Mouse (Mus musculus): ENCODE measurements around the gene Hjurp. TPM values are rescaled to one million over a fixed set of nuclear protein-coding genes. Genes with fewer than 3 reads are reported as not detected.

Hjurp gene
- total and polyA plus RNA-seq, 3 experiments: 52.9 to 327 (median 221) TPM

DNA sequence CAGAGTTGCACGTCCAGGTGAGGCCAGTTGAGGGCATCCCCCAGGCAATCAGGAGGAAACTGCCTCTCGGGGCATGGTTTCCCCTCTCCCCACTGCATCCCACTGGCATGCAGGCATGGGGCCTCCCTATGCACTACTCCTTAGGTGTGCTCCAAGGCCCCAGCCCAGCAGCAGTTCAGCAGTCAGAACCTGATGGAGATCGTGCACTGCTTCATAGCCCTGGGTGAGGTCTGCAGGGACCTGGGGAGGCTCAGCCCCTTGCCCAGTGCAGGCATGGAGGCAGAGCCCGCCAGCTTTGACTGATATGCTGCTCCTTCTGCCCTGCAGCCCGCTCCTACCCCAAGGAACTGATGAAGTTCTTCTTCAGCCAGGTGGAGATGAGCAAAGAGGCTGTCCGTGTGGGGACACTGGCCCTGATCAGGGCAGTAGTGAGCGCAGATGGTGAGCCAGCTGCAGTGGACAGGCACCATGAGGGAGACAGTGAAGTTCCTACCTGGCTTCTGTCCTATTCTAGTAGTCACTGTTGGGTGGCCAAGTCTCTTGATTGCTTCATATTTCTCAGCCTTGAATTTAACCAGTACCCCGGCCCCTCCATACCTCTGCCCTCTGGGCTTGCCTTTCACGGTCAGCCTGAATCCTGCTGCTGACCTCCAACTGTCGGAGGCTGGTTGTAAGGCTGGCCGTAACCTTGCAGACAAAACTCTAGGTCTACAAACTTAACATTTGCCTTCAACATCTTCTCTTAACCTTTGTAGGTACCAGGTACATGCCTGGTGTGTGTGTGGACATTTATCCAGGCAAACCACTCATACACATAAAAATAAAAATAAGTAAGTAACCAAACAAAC lies 42.2 kb downstream of the Hjurp start:
- Histone ChIP-seq H3K9me3 (replicated peaks) (peaks cover 2% of the 10 kb centered on the region; the same call in 1 of the 2 replicates), H3K27me3 (ENCODE audit: insufficient read depth, low read length) (peaks cover 9% of the 10 kb centered on the region; the same call in 1 of the 2 replicates), H3K36me3 (replicated peaks) (no peaks in the 10 kb centered on the region), H3K4me1 (ENCODE audit: insufficient read depth, low read depth, low read length) (no peaks in the 10 kb centered on the region), H3K4me3 (ENCODE audit: low read depth, low read length) (no peak overlapping the region)
- no peak for TF ChIP-seq GATA1 (IDR thresholded peaks at IDR 0.05; ENCODE audit: borderline replicate concordance, low read length)
- TF ChIP-seq POLR2AphosphoS5 (IDR thresholded peaks at IDR 0.05; ENCODE audit: insufficient replicate concordance, low read depth, low read length): no peak; the same call in 1 of the 2 replicates
- no peak for TF ChIP-seq CTCF (IDR thresholded peaks at IDR 0.05; ENCODE audit: low read depth, low read length)
- no peak for TF ChIP-seq TAL1 (conservative IDR thresholded peaks at IDR 0.05; ENCODE audit: low read depth, low read length)
- no peak for TF ChIP-seq GATA2 (IDR thresholded peaks at IDR 0.05; ENCODE audit: borderline replicate concordance, low read depth, low read length)
- ATAC-seq (ENCODE audit: extremely low read depth, insufficient number of reproducible peaks, low FRiP score, poor library complexity, severe bottlenecking) (no peak), DNase-seq (ENCODE audit: low spot score) (no peak)

DNA sequence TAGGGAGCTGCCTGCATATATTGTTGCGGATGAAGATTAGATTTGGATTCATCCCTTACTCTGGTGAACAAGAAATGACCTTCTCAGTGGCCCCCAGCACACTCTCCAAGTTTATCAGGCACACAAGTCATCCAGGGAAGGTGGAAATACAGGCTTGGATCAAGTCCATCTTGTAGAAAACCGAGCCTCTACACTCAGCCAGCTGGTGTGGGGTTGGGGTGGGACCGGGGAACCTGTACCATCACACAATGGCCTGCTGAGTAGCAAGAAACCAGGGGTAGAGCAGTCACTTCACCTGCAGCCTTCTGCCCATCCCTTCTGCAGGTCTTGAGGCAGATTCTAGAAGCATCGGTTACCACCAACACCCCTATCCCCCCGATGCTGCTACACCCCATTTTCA lies 42.8 kb downstream of the Hjurp start:
- Histone ChIP-seq H3K27me3 (ENCODE audit: insufficient read depth, low read length) (peaks cover 9% of the 10 kb centered on the region; the same call in 1 of the 2 replicates), H3K4me3 (ENCODE audit: low read depth, low read length) (no peak overlapping the region), H3K9me3 (replicated peaks) (peaks cover 2% of the 10 kb centered on the region; the same call in 1 of the 2 replicates), H3K4me1 (ENCODE audit: insufficient read depth, low read depth, low read length) (no peaks in the 10 kb centered on the region), H3K36me3 (replicated peaks) (no peaks in the 10 kb centered on the region)
- DNase-seq (ENCODE audit: low spot score) (no peak), ATAC-seq (ENCODE audit: extremely low read depth, insufficient number of reproducible peaks, low FRiP score, poor library complexity, severe bottlenecking) (no peak)
- no peak for TF ChIP-seq GATA2 (IDR thresholded peaks at IDR 0.05; ENCODE audit: borderline replicate concordance, low read depth, low read length)
- TF ChIP-seq GATA1 (IDR thresholded peaks at IDR 0.05; ENCODE audit: borderline replicate concordance, low read length): no peak
- TF ChIP-seq POLR2AphosphoS5 (IDR thresholded peaks at IDR 0.05; ENCODE audit: insufficient replicate concordance, low read depth, low read length): no peak
- no peak for TF ChIP-seq TAL1 (conservative IDR thresholded peaks at IDR 0.05; ENCODE audit: low read depth, low read length)
- TF ChIP-seq CTCF (IDR thresholded peaks at IDR 0.05; ENCODE audit: low read depth, low read length): no peak

- Histone ChIP-seq H3K4me1 (ENCODE audit: insufficient read depth, low read depth, low read length) (no peaks in the 10 kb centered on the region), H3K4me3 (ENCODE audit: low read depth, low read length) (no peak overlapping the region), H3K9me3 (replicated peaks) (peaks cover 2% of the 10 kb centered on the region; the same call in 1 of the 2 replicates), H3K27me3 (ENCODE audit: insufficient read depth, low read length) (peaks cover 9% of the 10 kb centered on the region; the same call in 1 of the 2 replicates), H3K36me3 (replicated peaks) (no peaks in the 10 kb centered on the region)
- TF ChIP-seq POLR2AphosphoS5 (IDR thresholded peaks at IDR 0.05; ENCODE audit: insufficient replicate concordance, low read depth, low read length) (no peak), CTCF (IDR thresholded peaks at IDR 0.05; ENCODE audit: low read depth, low read length) (no peak), GATA1 (IDR thresholded peaks at IDR 0.05; ENCODE audit: borderline replicate concordance, low read length) (no peak), GATA2 (IDR thresholded peaks at IDR 0.05; ENCODE audit: borderline replicate concordance, low read depth, low read length) (no peak), TAL1 (conservative IDR thresholded peaks at IDR 0.05; ENCODE audit: low read depth, low read length) (no peak)
- ATAC-seq (ENCODE audit: extremely low read depth, insufficient number of reproducible peaks, low FRiP score, poor library complexity, severe bottlenecking) (no peak), DNase-seq (ENCODE audit: low spot score) (no peak)
These were observed 43.2 kb downstream of the Hjurp start for GRCm38 (mm10) chr1:88234248-88234610.

GRCm38 (mm10) chr1:88233421-88234247 lies 43.8 kb downstream of the Hjurp start:
- no peak for ATAC-seq (ENCODE audit: extremely low read depth, insufficient number of reproducible peaks, low FRiP score, poor library complexity, severe bottlenecking)
- no peak overlapping the region for H3K4me3 ChIP-seq (ENCODE audit: low read depth, low read length)
- H3K9me3 ChIP-seq (replicated peaks): peaks cover 2% of the 10 kb centered on the region; the same call in 1 of the 2 replicates

DNA sequence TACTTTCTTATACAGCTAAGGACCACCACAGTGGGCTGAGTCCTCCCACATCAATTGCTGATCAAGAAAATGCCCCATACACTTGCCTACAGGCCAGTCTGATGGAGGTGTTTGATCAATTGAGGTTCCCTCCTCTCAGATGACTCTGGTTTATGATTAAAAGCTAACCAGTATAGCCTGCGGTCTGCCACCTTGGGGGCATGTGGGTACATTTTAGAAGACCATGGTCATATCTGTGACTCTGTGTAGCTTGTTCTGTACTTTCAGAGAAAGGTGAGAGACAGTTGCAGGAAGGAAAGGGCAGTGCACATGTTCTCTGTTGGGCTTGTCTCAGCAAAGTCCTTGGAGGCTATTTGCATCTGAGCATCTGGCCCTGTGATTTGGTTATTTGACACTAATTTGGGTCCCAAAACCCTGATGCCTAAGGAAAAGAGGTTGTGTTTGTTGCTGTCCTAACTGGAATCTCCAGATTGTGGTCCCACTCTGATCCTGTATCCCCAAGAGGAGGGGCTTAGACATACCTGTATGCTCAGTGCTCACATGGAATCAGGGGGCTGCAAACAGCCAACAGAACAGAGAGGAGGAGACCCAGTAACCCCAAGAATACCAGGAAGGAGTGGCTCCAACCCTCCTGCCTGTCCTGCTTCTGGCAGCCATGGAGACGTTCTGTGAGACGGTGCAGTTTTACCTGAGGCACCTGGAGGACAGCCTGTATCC lies 44.6 kb downstream of the Hjurp start:
- ATAC-seq (ENCODE audit: extremely low read depth, insufficient number of reproducible peaks, low FRiP score, poor library complexity, severe bottlenecking) (no peak), DNase-seq (ENCODE audit: low spot score) (no peak)
- H3K4me3 ChIP-seq (ENCODE audit: low read depth, low read length): no peak overlapping the region
- H3K4me1 ChIP-seq (ENCODE audit: insufficient read depth, low read depth, low read length): no peaks in the 10 kb centered on the region
- no peaks in the 10 kb centered on the region for H3K36me3 ChIP-seq (replicated peaks)
- H3K9me3 ChIP-seq (replicated peaks): no peaks in the 10 kb centered on the region
- H3K27me3 ChIP-seq (ENCODE audit: insufficient read depth, low read length): peaks cover 9% of the 10 kb centered on the region; the same call in 1 of the 2 replicates
- TF ChIP-seq POLR2AphosphoS5 (IDR thresholded peaks at IDR 0.05; ENCODE audit: insufficient replicate concordance, low read depth, low read length): no peak

More at GRCm38 (mm10) chr1:88233421-88234247, 43.8 kb downstream of the Hjurp start:
- TF ChIP-seq TAL1 (conservative IDR thresholded peaks at IDR 0.05; ENCODE audit: low read depth, low read length) (no peak), CTCF (IDR thresholded peaks at IDR 0.05; ENCODE audit: low read depth, low read length) (no peak), GATA1 (IDR thresholded peaks at IDR 0.05; ENCODE audit: borderline replicate concordance, low read length) (no peak), GATA2 (IDR thresholded peaks at IDR 0.05; ENCODE audit: borderline replicate concordance, low read depth, low read length) (no peak), POLR2AphosphoS5 (IDR thresholded peaks at IDR 0.05; ENCODE audit: insufficient replicate concordance, low read depth, low read length) (no peak)
- DNase-seq (ENCODE audit: low spot score): no peak
- H3K27me3 ChIP-seq (ENCODE audit: insufficient read depth, low read length): peaks cover 9% of the 10 kb centered on the region; the same call in 1 of the 2 replicates
- H3K36me3 ChIP-seq (replicated peaks): no peaks in the 10 kb centered on the region
- no peaks in the 10 kb centered on the region for H3K4me1 ChIP-seq (ENCODE audit: insufficient read depth, low read depth, low read length)
